Mouse (Mus musculus) spleen, adult 2 months (tissue): ENCODE data around the gene Itpr1.

Experiments used
- CTCF ChIP-seq: fragments of 200-500 bp; IDR thresholded peaks from 2 replicates; pipeline ENCODE4 v1.5.1; 2011; ENCODE audit warnings: mild to moderate bottlenecking, inconsistent platforms; ENCODE audit not compliant: insufficient read depth, insufficient read length, insufficient replicate concordance; ENCODE audit errors: extremely low read depth
- POLR2A ChIP-seq: fragments of 200-500 bp; IDR thresholded peaks from 2 replicates; pipeline ENCODE4 v1.6.1; 2011; ENCODE audit warnings: low read depth, low read length, inconsistent platforms

- TF ChIP-seq CTCF (no peak), POLR2A (no peak)
Measured at GRCm38 (mm10) chr6:108544917-108545316, 332.0 kb downstream of the Itpr1 start.
